Mouse (Mus musculus) CH12.LX (cell line): Measurements from ENCODE around the gene E030018B13Rik. TPM values are rescaled to one million over a fixed set of nuclear protein-coding genes. Genes with fewer than 3 reads are reported as not detected.

Source experiments
- DNase-seq: peaks from one replicate; pipeline ENCODE4 v3.0.0-alpha.2; 2013; ENCODE audit errors: extremely low read depth
- H3K27ac ChIP-seq: 2 replicates; pipeline ENCODE4 v1.5.1; 2012; ENCODE audit warnings: low read depth, mild to moderate bottlenecking, control low read depth, moderate library complexity; ENCODE audit not compliant: insufficient read depth
- H3K27me3 ChIP-seq: replicated peaks from 2 replicates; pipeline ENCODE3; 2012; ENCODE audit warnings: inconsistent platforms
- H3K36me3 ChIP-seq, 2 experiments: replicated peaks in 1 of 2; 2 replicates each; pipeline versions ENCODE3 to v1.6.1; 2012; ENCODE audit warnings: inconsistent platforms in 1 of 2, low read length in 1 of 2, mild to moderate bottlenecking in 1 of 2, mixed read lengths in 1 of 2, moderate library complexity in 1 of 2; ENCODE audit not compliant: control insufficient read depth in 1 of 2, insufficient read depth in 1 of 2
- H3K4me1 ChIP-seq, 2 experiments: 2 replicates each; pipeline ENCODE4 v1.6.1; 2012; ENCODE audit warnings: inconsistent platforms in 1 of 2, moderate library complexity in 1 of 2; ENCODE audit not compliant: insufficient read depth in 2 of 2, control insufficient read depth in 1 of 2
- H3K4me2 ChIP-seq: 2 replicates; pipeline ENCODE4 v1.6.1; 2012; ENCODE audit warnings: low read depth, mild to moderate bottlenecking, control low read depth; ENCODE audit not compliant: poor library complexity, insufficient read depth, severe bottlenecking
- H3K4me3 ChIP-seq, 3 experiments: fragments of 150-350 bp in 1 of 3; sonication (generic) in 1 of 3; replicated peaks in 1 of 3; 2 replicates each; pipeline versions ENCODE3 to v1.5.1; 2011 to 2012; ENCODE audit warnings: low read depth in 2 of 3, low read length in 2 of 3, mild to moderate bottlenecking in 2 of 3, moderate library complexity in 2 of 3, control low read depth in 1 of 3, improper control_type of control experiment in 1 of 3, inconsistent platforms in 1 of 3, mixed read lengths in 1 of 3; ENCODE audit not compliant: poor library complexity in 1 of 3
- H3K79me2 ChIP-seq: replicated peaks from 2 replicates; pipeline ENCODE4 v1.6.1; 2012; ENCODE audit warnings: mild to moderate bottlenecking, moderate library complexity; ENCODE audit not compliant: control insufficient read depth, poor library complexity, insufficient read depth, severe bottlenecking; ENCODE audit errors: extremely low read depth
- H3K9ac ChIP-seq: 2 replicates; pipeline ENCODE4 v1.6.1; 2012; ENCODE audit warnings: low read depth, mild to moderate bottlenecking, control low read depth, moderate library complexity; ENCODE audit not compliant: insufficient read depth
- H3K9me3 ChIP-seq: replicated peaks from 2 replicates; pipeline ENCODE3; 2012; ENCODE audit warnings: low read length, inconsistent platforms, mixed read lengths
- BHLHE40 ChIP-seq: IDR thresholded peaks from 2 replicates; pipeline ENCODE4 v1.6.1; 2011; ENCODE audit warnings: mild to moderate bottlenecking, low read depth, low read length, improper control_type of control experiment
- CHD1 ChIP-seq: IDR thresholded peaks from 2 replicates; pipeline ENCODE4 v1.6.1; 2012; ENCODE audit warnings: low read depth, low read length, improper control_type of control experiment, inconsistent platforms
- CHD2 ChIP-seq: IDR thresholded peaks from 2 replicates; pipeline ENCODE4 v1.6.1; 2011; ENCODE audit warnings: low read length, improper control_type of control experiment
- ELF1 ChIP-seq: IDR thresholded peaks from 2 replicates; pipeline ENCODE4 v1.6.1; 2014; ENCODE audit warnings: low read depth, mild to moderate bottlenecking, inconsistent platforms, low read length, improper control_type of control experiment
- ETS1 ChIP-seq: conservative IDR thresholded peaks from 2 replicates; pipeline ENCODE4 v1.6.1; 2012; ENCODE audit warnings: low read depth, mild to moderate bottlenecking, inconsistent platforms, low read length, improper control_type of control experiment, moderate library complexity
- GABPA ChIP-seq: IDR thresholded peaks from 2 replicates; pipeline ENCODE4 v1.6.1; 2012; ENCODE audit warnings: low read depth, low read length, improper control_type of control experiment, inconsistent platforms; ENCODE audit not compliant: insufficient replicate concordance
- HCFC1 ChIP-seq: IDR thresholded peaks from 2 replicates; pipeline ENCODE4 v1.6.1; 2012; ENCODE audit warnings: low read depth, mild to moderate bottlenecking, inconsistent platforms, low read length, improper control_type of control experiment
- IRF4 ChIP-seq: IDR thresholded peaks from 2 replicates; pipeline ENCODE4 v1.6.1; 2014; ENCODE audit warnings: low read depth, mild to moderate bottlenecking, inconsistent platforms, low read length, improper control_type of control experiment
- JUN ChIP-seq: IDR thresholded peaks from 2 replicates; pipeline ENCODE4 v1.6.1; 2011; ENCODE audit warnings: low read depth, mild to moderate bottlenecking, low read length, improper control_type of control experiment, moderate library complexity; ENCODE audit not compliant: insufficient read depth
- KAT2A ChIP-seq: IDR thresholded peaks from 2 replicates; pipeline ENCODE4 v1.6.1; 2012; ENCODE audit warnings: low read length, improper control_type of control experiment, inconsistent platforms; ENCODE audit not compliant: insufficient replicate concordance
- MAX ChIP-seq: IDR thresholded peaks from 2 replicates; pipeline ENCODE4 v1.6.1; 2011; ENCODE audit warnings: low read length, improper control_type of control experiment
- MAZ ChIP-seq: IDR thresholded peaks from 2 replicates; pipeline ENCODE4 v1.6.1; 2012; ENCODE audit warnings: low read depth, mild to moderate bottlenecking, inconsistent platforms, low read length, improper control_type of control experiment, moderate library complexity
- MEF2A ChIP-seq: IDR thresholded peaks from 2 replicates; pipeline ENCODE4 v1.6.1; 2014; ENCODE audit warnings: low read depth, mild to moderate bottlenecking, inconsistent platforms, low read length, improper control_type of control experiment, borderline replicate concordance
- MXI1 ChIP-seq: IDR thresholded peaks from 2 replicates; pipeline ENCODE4 v1.6.1; 2011; ENCODE audit warnings: mild to moderate bottlenecking, low read depth, low read length, improper control_type of control experiment
- MYC ChIP-seq: IDR thresholded peaks from 2 replicates; pipeline ENCODE4 v1.6.1; 2011; ENCODE audit warnings: low read depth, mild to moderate bottlenecking, improper control_type of control experiment, low read length
- NELFE ChIP-seq: IDR thresholded peaks from 2 replicates; pipeline ENCODE4 v1.6.1; 2011; ENCODE audit warnings: low read depth, low read length, improper control_type of control experiment
- NRF1 ChIP-seq: IDR thresholded peaks from 2 replicates; pipeline ENCODE4 v1.6.1; 2014; ENCODE audit warnings: low read depth, mild to moderate bottlenecking, inconsistent platforms, low read length, improper control_type of control experiment, moderate library complexity
- POLR2A ChIP-seq: IDR thresholded peaks from 2 replicates; pipeline ENCODE4 v1.6.1; 2011; ENCODE audit warnings: low read depth, mild to moderate bottlenecking, improper control_type of control experiment, low read length
- POLR2AphosphoS2 ChIP-seq: IDR thresholded peaks from 2 replicates; pipeline ENCODE4 v1.6.1; 2011; ENCODE audit warnings: low read depth, low read length, improper control_type of control experiment
- SIN3A ChIP-seq: IDR thresholded peaks from 2 replicates; pipeline ENCODE4 v1.6.1; 2012; ENCODE audit warnings: low read length, improper control_type of control experiment, inconsistent platforms
- TBP ChIP-seq: conservative IDR thresholded peaks from 2 replicates; pipeline ENCODE4 v1.6.1; 2011; ENCODE audit warnings: low read depth, low read length, improper control_type of control experiment
- USF1 ChIP-seq: IDR thresholded peaks from 2 replicates; pipeline ENCODE4 v1.6.1; 2014; ENCODE audit warnings: low read depth, mild to moderate bottlenecking, inconsistent platforms, low read length, improper control_type of control experiment
- ZC3H11A ChIP-seq: IDR thresholded peaks from 2 replicates; pipeline ENCODE4 v1.6.1; 2012; ENCODE audit warnings: low read depth, mild to moderate bottlenecking, inconsistent platforms, low read length, improper control_type of control experiment
- ZMIZ1 ChIP-seq: IDR thresholded peaks from 2 replicates; pipeline ENCODE4 v1.6.1; 2012; ENCODE audit warnings: low read depth, mild to moderate bottlenecking, inconsistent platforms, low read length, improper control_type of control experiment
- dilution Hi-C: fragments of 300-500 bp; cut with MboI; formaldehyde crosslinking; loops from 2 replicates; pipeline ENCODE4 v1.14.3; 2020; ENCODE audit warnings: low sequenced_read_pairs; ENCODE audit not compliant: extremely low pct_unique_long_range_greater_than_20kb, extremely low pct_ligation_motif_present
- in situ Hi-C: fragments of 300-500 bp; cut with MboI; formaldehyde crosslinking; loops from 3 replicates; pipeline ENCODE4 v1.14.3; 2019; ENCODE audit warnings: low sequenced_read_pairs, low pct_ligation_motif_present, low pct_unique_long_range_greater_than_20kb, mixed read lengths
- polyA plus RNA-seq: library from polyadenylated mRNA; unstranded; fragments of >175 nt; gene quantifications from 2 replicates; pipeline ENCODE4 v1.2.1, GENCODE M21; 2012; ENCODE audit warnings: low read depth; ENCODE audit not compliant: insufficient read length
- total RNA-seq, 2 experiments: library from RNA; depleted of rRNA; stranded (reverse); fragments of 300-350 nt in 1 of 2; fragments of >200 nt in 1 of 2; gene quantifications; 2 replicates each; pipeline ENCODE4 v1.2.3; 2012 to 2014

The E030018B13Rik gene
- total and polyA plus RNA-seq, 3 experiments = not detected

GRCm38 (mm10) chr7:63938066-63938913 lies 21.6 kb downstream of the E030018B13Rik start:
- TF ChIP-seq CHD1 (no peak), BHLHE40 (peak; percentile 5; the same call in 1 of the 2 replicates), SIN3A (0 out of 2 replicates have a peak, but pooled peaks have one; percentile 62), MXI1 (peak; percentile 54)
- in situ Hi-C loops = no loop called here
- no peaks in the 10 kb centered on the region for H3K9me3 ChIP-seq
- H3K4me3 ChIP-seq = peak overlapping the region; percentile 77 to 93 (median 79)
- peaks cover 6% of the 10 kb centered on the region for H3K27me3 ChIP-seq
- peak overlapping the region; percentile 55 for H3K4me2 ChIP-seq
- H3K9ac ChIP-seq = peak overlapping the region; percentile 67
- H3K79me2 ChIP-seq = peaks cover 8% of the 10 kb centered on the region
- dilution Hi-C loops = no loop called here
- no peak for DNase-seq
- peaks cover 15 to 41% of the 10 kb centered on the region in 2 experiments for H3K4me1 ChIP-seq
- H3K36me3 ChIP-seq = peaks cover 0 to 3% of the 10 kb centered on the region in 2 experiments
- H3K27ac ChIP-seq = peak overlapping the region; percentile 88

- Histone ChIP-seq H3K9ac (peak within 1 kb of the TSS; percentile 69), H3K27ac (peak within 1 kb of the TSS; percentile 90), H3K4me1 (peaks cover 12 to 35% of the 10 kb centered on the region in 2 experiments), H3K4me3 (peak within 1 kb of the TSS; percentile 77 to 93 (median 79)), H3K9me3 (no peaks in the 10 kb centered on the region), H3K4me2 (peak within 1 kb of the TSS; percentile 55), H3K27me3 (peaks cover 8% of the 10 kb centered on the region), H3K79me2 (peaks cover 8% of the 10 kb centered on the region), H3K36me3 (peaks cover 0 to 3% of the 10 kb centered on the region in 2 experiments)
- in situ Hi-C loops (no loop called here), dilution Hi-C loops (no loop called here)
- peak; percentile 96 for DNase-seq
- TF ChIP-seq TBP (no peak), MEF2A (peak; percentile 51; the same call in 1 of the 2 replicates), CHD2 (peak; percentile 46; the same call in 1 of the 2 replicates), SIN3A (peak; percentile 55; the same call in 1 of the 2 replicates), MXI1 (peak; percentile 69; the same call in 1 of the 2 replicates), NRF1 (peak; percentile 85), HCFC1 (0 out of 2 replicates have a peak, but pooled peaks have one; percentile 37), ETS1 (peak; percentile 9; the same call in 1 of the 2 replicates), BHLHE40 (peak; percentile 59), MAX (peak; percentile 70), ELF1 (peak; percentile 74), MYC (0 out of 2 replicates have a peak, but pooled peaks have one; percentile 8), ZMIZ1 (peak; percentile 58), USF1 (no peak), ZC3H11A (no peak), MAZ (peak; percentile 51; the same call in 1 of the 2 replicates), NELFE (peak; percentile 67), JUN (no peak), POLR2A (peak; percentile 78), KAT2A (no peak), IRF4 (peak; percentile 13; the same call in 1 of the 2 replicates), POLR2AphosphoS2 (no peak), GABPA (no peak)
- TF ChIP-seq, all 38 proteins: peak for 16
Observed at GRCm38 (mm10) chr7:63938914-63939396, 22.3 kb downstream of the E030018B13Rik start, which contains the start of gene Klf13. Gene Klf13 (minus strand): TSS chr7:63938915.
